13 mouse cellular contexts compared by ENCODE assay signal in genomic region chr7:136213057-136213961, GRCm38 (mm10).
DNase-seq lines count a peak whose midpoint lies in the region; ATAC-seq and TF ChIP-seq lines count a peak whose summit lies in the region.
"Had no signal": no experiment of that assay in that cellular context is flagged by ENCODE, and none has a peak within 500 bp of the region (broad histone marks: within the 10 kb centered on the region; RNA-seq: fewer than 3 reads in every experiment).

No protein-coding gene starts in this region.

- 0 out of 2 replicates have a peak overlapping the region, but pooled peaks have one; percentile 12 for H3K9ac ChIP-seq in limb, embryonic 11.5 days (ENCODE audit: low read length)
- H3K9ac ChIP-seq: forebrain, embryonic 13.5 days; heart, embryonic 15.5 days; liver, embryonic 15.5 days had no signal

- ATAC-seq in limb, embryonic 11.5 days (ENCODE audit: insufficient number of reproducible peaks, low FRiP score, low TSS enrichment, low read depth): 0 out of 2 replicates have a peak, but pooled peaks have one; percentile 14
- ATAC-seq: forebrain, embryonic 13.5 days had no signal

- H3K4me1 ChIP-seq in limb, embryonic 11.5 days (ENCODE audit: control insufficient read depth, insufficient read depth, low read length): peaks cover 53% of the 10 kb centered on the region
- peaks cover 2% of the 10 kb centered on the region; the same call in 1 of the 2 replicates for H3K4me1 ChIP-seq in thymus, adult 2 months (replicated peaks; ENCODE audit: control insufficient read depth, insufficient read depth, low read length)
- H3K4me1 ChIP-seq: liver, embryonic 15.5 days had no signal

- TF ChIP-seq POLR2A in thymus, adult 2 months (IDR thresholded peaks at IDR 0.05; ENCODE audit: control insufficient read depth, extremely low read depth, insufficient read depth, low read length, poor library complexity): no peak

- DNase-seq in heart, postnatal 4 days: peak; percentile 12
- DNase-seq in heart, adult 11 months: no peak
- DNase-seq in ZHBTc4 (ENCODE audit: low read depth, low spot score): peak; percentile 2
- DNase-seq in embryo, embryonic 9.5 days (ENCODE audit: extremely low spot score): peak; percentile 41
- peak; percentile 59 for DNase-seq in limb, embryonic 11.5 days (ENCODE audit: low spot score)
- DNase-seq in adrenal gland, adult 18-20 months (ENCODE audit: low spot score in 2 of 2): no peak
- DNase-seq in thymus, postnatal 25 days: no peak
- DNase-seq in thymus, adult 2 months: no peak
- DNase-seq: kidney, postnatal 10 days had no signal

- no peaks in the 10 kb centered on the region for H3K9me3 ChIP-seq in limb, embryonic 11.5 days (ENCODE audit: control insufficient read depth, low read length)
- H3K9me3 ChIP-seq: forebrain, embryonic 13.5 days; heart, embryonic 15.5 days; liver, embryonic 15.5 days had no signal

- peak overlapping the region; percentile 78 for H3K27ac ChIP-seq in limb, embryonic 11.5 days (replicated peaks; ENCODE audit: low read depth, low read length)
- no peak overlapping the region for H3K27ac ChIP-seq in thymus, adult 2 months (ENCODE audit: control insufficient read depth, insufficient read depth, low read length)
- H3K27ac ChIP-seq: forebrain, embryonic 13.5 days; liver, embryonic 15.5 days had no signal

- no peaks in the 10 kb centered on the region for H3K36me3 ChIP-seq in limb, embryonic 11.5 days (ENCODE audit: control insufficient read depth, insufficient read depth, low read length)
- no peaks in the 10 kb centered on the region for H3K36me3 ChIP-seq in thymus, adult 2 months (ENCODE audit: control insufficient read depth, insufficient read depth, low read length)
- H3K36me3 ChIP-seq: G1E; heart, embryonic 15.5 days; liver, embryonic 15.5 days had no signal

- TF ChIP-seq CTCF in thymus, adult 2 months (IDR thresholded peaks at IDR 0.05; ENCODE audit: borderline replicate concordance, control insufficient read depth, extremely low read depth, insufficient read depth, low read length, poor library complexity): no peak

- WGBS in limb, embryonic 11.5 days: 15% methylated on average over 11 of the region's 11 CpGs
- WGBS in thymus, adult 2 months: 85% methylated on average over 11 of the region's 11 CpGs

- H3K27me3 ChIP-seq in limb, embryonic 11.5 days (ENCODE audit: control insufficient read depth, insufficient read depth, low read length): no peaks in the 10 kb centered on the region
- no peaks in the 10 kb centered on the region for H3K27me3 ChIP-seq in thymus, adult 2 months (ENCODE audit: control insufficient read depth, insufficient read depth, low read length)
- H3K27me3 ChIP-seq: liver, embryonic 15.5 days had no signal

- H3K4me3 ChIP-seq in limb, embryonic 11.5 days (ENCODE audit: low read depth, low read length): no peak overlapping the region
- no peak overlapping the region for H3K4me3 ChIP-seq in thymus, adult 2 months (ENCODE audit: control insufficient read depth, insufficient read depth, low read length)
- H3K4me3 ChIP-seq: forebrain, embryonic 13.5 days; heart, embryonic 15.5 days; liver, embryonic 15.5 days had no signal

- H3K4me2 ChIP-seq in limb, embryonic 11.5 days (ENCODE audit: low read depth, severe bottlenecking): peak overlapping the region; percentile 15; the same call in 1 of the 2 replicates
- H3K4me2 ChIP-seq: forebrain, embryonic 13.5 days; heart, embryonic 15.5 days; liver, embryonic 15.5 days had no signal

Comparison
In these comparisons a context has a peak if more than half of its experiments do, and no peak if none do; other contexts are left out.
1. DNase-seq: peak in heart, postnatal 4 days (single experiment), ZHBTc4 (single experiment), embryo, embryonic 9.5 days (single experiment) and limb, embryonic 11.5 days (single experiment); none in heart, adult 11 months (single experiment), adrenal gland, adult 18-20 months (0 of 2), thymus, postnatal 25 days (single experiment) and thymus, adult 2 months (single experiment).